Mouse (Mus musculus) E14TG2a.4 (cell line): ENCODE measurements around the gene Ccr8.

ENCODE experiments used
- CTCF ChIP-seq: conservative IDR thresholded peaks from 2 replicates; pipeline ENCODE4 v1.5.1; 2014; ENCODE audit warnings: low read length
- NANOG ChIP-seq: IDR thresholded peaks from 2 replicates; pipeline ENCODE4 v1.6.1; 2014; ENCODE audit warnings: borderline replicate concordance, low read length, mixed read lengths

DNA sequence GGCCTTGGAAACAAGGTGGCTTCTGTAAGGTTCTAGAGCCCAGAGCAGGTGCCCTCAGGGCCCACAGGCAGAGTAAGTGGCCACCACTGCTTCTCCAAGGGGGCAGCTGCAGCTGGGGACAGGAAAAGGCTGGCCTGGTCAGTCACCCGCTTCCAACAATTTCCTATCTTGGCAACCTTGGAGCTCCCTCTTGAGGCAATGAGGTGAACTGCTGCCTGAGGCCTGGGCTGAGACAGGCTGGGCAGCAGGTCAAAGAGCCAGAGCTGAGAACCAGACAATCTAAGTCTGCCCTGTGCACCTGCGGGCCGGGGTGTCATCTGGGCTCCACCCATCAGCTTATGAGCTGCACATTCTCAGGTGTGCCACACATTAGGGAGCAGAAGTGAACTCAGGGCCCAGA, 18.7 kb upstream of the Ccr8 start:
- TF ChIP-seq CTCF = peak; percentile 99
- no peak for TF ChIP-seq NANOG
